Mouse (Mus musculus) stomach, postnatal 0 days (tissue): ENCODE data around the gene Rnf114.

Experiments
- CTCF ChIP-seq: IDR thresholded peaks from 2 replicates; pipeline ENCODE4 v1.5.1; 2016; ENCODE audit warnings: antibody characterized with exemption, low read depth, mild to moderate bottlenecking, moderate library complexity
- EP300 ChIP-seq: optimal IDR thresholded peaks from 2 replicates; pipeline ENCODE3; 2016; ENCODE audit warnings: antibody characterized with exemption

DNA sequence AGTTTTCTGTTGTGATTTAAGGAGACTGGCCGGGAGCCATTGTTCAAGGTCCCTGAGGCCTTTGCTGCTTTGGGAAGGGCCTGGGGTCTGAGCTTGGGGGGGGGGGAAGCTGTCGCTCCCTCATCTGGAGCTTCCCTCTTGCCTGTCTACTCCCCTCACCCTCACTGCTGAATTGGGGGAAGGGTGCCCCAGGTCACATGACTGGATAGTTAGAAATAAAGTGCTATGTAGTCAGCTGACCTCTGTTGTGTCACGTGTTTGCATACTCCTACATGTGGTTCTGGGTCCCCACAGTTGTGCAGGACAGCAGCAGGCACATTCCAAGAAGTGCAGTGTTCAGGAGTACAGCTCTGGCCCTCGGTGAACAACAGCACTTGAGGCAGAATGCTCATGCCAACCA, 15.7 kb upstream of the Rnf114 start:
- TF ChIP-seq CTCF, result no peak
- TF ChIP-seq EP300, result no peak
